Mouse (Mus musculus) mouse trophoblast stem cell (cell line): ENCODE data around the gene Nufip1.
"Not testable (repeated sequence)": the region's sequence is repeated elsewhere in the genome, so short reads cannot be mapped to it uniquely, and the experiment has no call there.

Experiments
- in situ Hi-C, 2 experiments: fragments of 300-500 bp; cut with MseI, MboI; formaldehyde crosslinking; loops; 2 replicates in 1 of 2; 3 replicates in 1 of 2; pipeline ENCODE4 v1.15.1; 2025

The Nufip1 gene

GRCm38 (mm10) chr14:76145248-76145647, 34.6 kb downstream of the Nufip1 start:
- in situ Hi-C loops: no loop called here

- in situ Hi-C loops: no loop called here
Observed at GRCm38 (mm10) chr14:76145868-76146267, 35.2 kb downstream of the Nufip1 start.

- in situ Hi-C loops: no loop called here
Observed at GRCm38 (mm10) chr14:76147061-76147460, 36.4 kb downstream of the Nufip1 start.

- in situ Hi-C loops: no loop called here
Observed at GRCm38 (mm10) chr14:76148294-76148693, 37.6 kb downstream of the Nufip1 start.

GRCm38 (mm10) chr14:76149531-76150179, 39.0 kb downstream of the Nufip1 start:
- in situ Hi-C loops: no loop called here

- in situ Hi-C loops: no loop called here
Observed at GRCm38 (mm10) chr14:76150499-76150898, 39.8 kb downstream of the Nufip1 start.

- in situ Hi-C loops: no loop called here
Observed at GRCm38 (mm10) chr14:76151011-76151410, 40.3 kb downstream of the Nufip1 start.

GRCm38 (mm10) chr14:76151820-76152161, 41.1 kb downstream of the Nufip1 start:
- in situ Hi-C loops: no loop called here

GRCm38 (mm10) chr14:76152162-76153002, 41.7 kb downstream of the Nufip1 start:
- in situ Hi-C loops: no loop called here

- in situ Hi-C loops: no loop called here
Observed at GRCm38 (mm10) chr14:76153003-76153675, 42.4 kb downstream of the Nufip1 start.

GRCm38 (mm10) chr14:76153828-76154227, 43.1 kb downstream of the Nufip1 start:
- in situ Hi-C loops: no loop called here

GRCm38 (mm10) chr14:76158192-76158785, 47.6 kb downstream of the Nufip1 start:
- in situ Hi-C loops: no loop called here

GRCm38 (mm10) chr14:76160580-76160979, 49.9 kb downstream of the Nufip1 start:
- in situ Hi-C loops: not testable (repeated sequence)

- in situ Hi-C loops: no loop called here
Observed at GRCm38 (mm10) chr14:76164236-76164635, 53.5 kb downstream of the Nufip1 start.

GRCm38 (mm10) chr14:76164904-76165755, 54.4 kb downstream of the Nufip1 start:
- in situ Hi-C loops: no loop called here

GRCm38 (mm10) chr14:76169876-76170466, 59.3 kb downstream of the Nufip1 start:
- in situ Hi-C loops: no loop called here

- in situ Hi-C loops: no loop called here
Observed at GRCm38 (mm10) chr14:76171285-76171684, 60.6 kb downstream of the Nufip1 start.

GRCm38 (mm10) chr14:76174328-76174727, 63.6 kb downstream of the Nufip1 start:
- in situ Hi-C loops: no loop called here

- in situ Hi-C loops: loop anchor here in 1 of 2 experiments (25.0 kb wide), 1 partner anchor 286 kb away; no protein-coding TSS in a partner anchor
Observed at GRCm38 (mm10) chr14:76175808-76176207, 65.1 kb downstream of the Nufip1 start.

- in situ Hi-C loops: loop anchor here in 1 of 2 experiments (25.0 kb wide), 1 partner anchor 285 kb away; no protein-coding TSS in a partner anchor
Observed at GRCm38 (mm10) chr14:76177230-76177629, 66.5 kb downstream of the Nufip1 start.
